Mouse (Mus musculus): ENCODE results near the gene C9orf72. TPM values are rescaled to one million over a fixed set of nuclear protein-coding genes. Genes with fewer than 3 reads are reported as not detected.

C9orf72 gene
- polyA plus RNA-seq, 1 experiment from 2014 or later, result 2.7 TPM

GRCm38 (mm10) chr4:35223376-35223988 lies 2.5 kb downstream of the C9orf72 start:
- no peak for DNase-seq
- Histone ChIP-seq H3K9ac (no peak overlapping the region), H3K4me3 (replicated peaks) (no peak overlapping the region), H3K27me3 (no peaks in the 10 kb centered on the region), H3K9me3 (replicated peaks) (no peaks in the 10 kb centered on the region), H3K36me3 (no peaks in the 10 kb centered on the region), H3K27ac (no peak overlapping the region), H3K4me2 (no peak overlapping the region), H3K4me1 (replicated peaks) (peaks cover 44% of the 10 kb centered on the region)
- 65% methylated on average over 5 of the region's 5 CpGs for WGBS (ENCODE audit: insufficient replicate concordance)
- ATAC-seq (ENCODE audit: low read depth), result no peak

DNA sequence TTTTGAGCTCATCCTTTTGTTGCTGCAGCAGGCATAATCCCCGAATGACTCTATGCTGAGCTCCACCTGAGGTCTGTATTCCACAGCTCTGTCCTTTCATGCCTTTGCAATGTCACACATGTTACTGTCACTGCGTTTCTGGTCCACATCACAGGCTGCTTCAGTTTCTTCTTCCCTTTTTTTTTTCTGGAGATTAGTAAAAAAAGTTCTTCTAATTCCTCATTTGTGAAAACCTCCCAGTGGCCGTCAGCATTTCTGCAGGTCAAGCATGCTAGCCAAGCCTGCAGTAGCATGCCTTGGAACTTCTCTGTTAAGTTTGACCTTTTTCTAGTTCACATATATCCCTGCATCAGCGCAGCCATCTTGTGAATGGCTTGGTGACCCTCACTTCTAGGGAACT lies 4.1 kb downstream of the C9orf72 start:
- Histone ChIP-seq H3K4me1 (replicated peaks) (peaks cover 41% of the 10 kb centered on the region), H3K9me3 (replicated peaks) (no peaks in the 10 kb centered on the region), H3K4me2 (no peak overlapping the region), H3K36me3 (peaks cover 4% of the 10 kb centered on the region; the same call in 1 of the 2 replicates), H3K27me3 (no peaks in the 10 kb centered on the region), H3K9ac (no peak overlapping the region), H3K4me3 (replicated peaks) (no peak overlapping the region), H3K27ac (no peak overlapping the region)
- 36% methylated on average over 4 of the region's 4 CpGs for WGBS (ENCODE audit: insufficient replicate concordance)
- ATAC-seq (ENCODE audit: low read depth) (no peak), DNase-seq (no peak)

DNA sequence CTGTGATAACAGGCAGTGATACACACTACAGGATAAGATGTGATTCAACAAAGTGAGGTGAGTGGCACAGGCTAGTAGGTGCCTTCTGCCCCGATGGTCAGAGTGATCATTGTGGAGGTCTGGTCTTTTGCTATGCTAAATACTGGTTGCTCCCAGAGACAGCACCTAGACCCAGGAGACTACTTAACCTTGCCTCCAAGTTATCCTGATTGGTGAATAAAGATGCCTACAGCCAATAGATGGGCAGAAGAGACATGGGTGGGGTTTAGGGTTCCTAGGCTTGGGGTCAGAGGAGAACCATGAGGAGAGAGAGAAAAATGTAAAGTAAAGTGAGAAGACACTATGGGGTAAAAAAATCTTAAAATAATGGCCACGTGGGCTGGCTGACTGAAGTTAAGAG lies 4.8 kb downstream of the C9orf72 start:
- no peak overlapping the region for H3K9ac ChIP-seq
- H3K4me2 ChIP-seq, result no peak overlapping the region
- no peak overlapping the region for H3K4me3 ChIP-seq (replicated peaks)
- DNase-seq (no peak), ATAC-seq (ENCODE audit: low read depth) (no peak)
- H3K36me3 ChIP-seq, result peaks cover 5% of the 10 kb centered on the region
- H3K9me3 ChIP-seq (replicated peaks), result no peaks in the 10 kb centered on the region
- WGBS (ENCODE audit: insufficient replicate concordance), result 57% methylated on average over 2 of the region's 2 CpGs
- H3K4me1 ChIP-seq (replicated peaks), result peaks cover 40% of the 10 kb centered on the region
- H3K27me3 ChIP-seq, result no peaks in the 10 kb centered on the region
- H3K27ac ChIP-seq, result no peak overlapping the region

DNA sequence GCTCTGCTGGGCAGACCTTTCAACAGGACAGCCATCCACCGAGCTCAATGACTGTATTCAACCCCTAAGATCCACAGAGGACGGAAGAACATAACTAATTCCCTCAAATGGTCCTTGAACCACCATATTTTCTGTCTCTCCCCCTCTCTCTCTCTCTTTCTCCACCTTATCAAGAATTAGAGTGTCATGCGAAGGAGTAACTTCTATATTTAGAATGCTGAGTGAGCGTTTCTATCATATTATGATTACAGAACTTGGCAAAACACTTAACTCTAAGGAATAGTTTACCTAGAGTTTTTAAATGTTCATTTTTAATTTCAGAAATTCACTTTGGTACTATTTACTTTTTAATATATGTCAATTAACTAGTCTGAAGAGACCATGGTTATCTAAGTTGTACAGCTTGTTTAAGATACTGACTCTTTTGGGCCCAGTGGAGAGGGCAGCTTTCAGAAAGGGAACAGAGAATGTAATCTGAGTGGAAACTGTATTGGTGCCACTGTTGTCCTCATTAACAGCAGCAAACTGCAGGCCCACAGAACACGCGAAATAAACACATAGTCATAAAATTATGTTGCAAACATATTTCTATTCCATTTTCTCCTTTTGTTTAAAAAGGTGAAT lies 5.8 kb downstream of the C9orf72 start:
- Histone ChIP-seq H3K27me3 (no peaks in the 10 kb centered on the region), H3K36me3 (peaks cover 11% of the 10 kb centered on the region), H3K4me3 (replicated peaks) (no peak overlapping the region), H3K4me2 (no peak overlapping the region), H3K27ac (no peak overlapping the region), H3K9me3 (replicated peaks) (no peaks in the 10 kb centered on the region), H3K9ac (no peak overlapping the region), H3K4me1 (replicated peaks) (peaks cover 36% of the 10 kb centered on the region)
- no peak for DNase-seq
- WGBS (ENCODE audit: insufficient replicate concordance), result 44% methylated on average over 6 of the region's 6 CpGs
- peak; percentile 60; the same call in 1 of the 2 replicates for ATAC-seq (ENCODE audit: low read depth)

DNA sequence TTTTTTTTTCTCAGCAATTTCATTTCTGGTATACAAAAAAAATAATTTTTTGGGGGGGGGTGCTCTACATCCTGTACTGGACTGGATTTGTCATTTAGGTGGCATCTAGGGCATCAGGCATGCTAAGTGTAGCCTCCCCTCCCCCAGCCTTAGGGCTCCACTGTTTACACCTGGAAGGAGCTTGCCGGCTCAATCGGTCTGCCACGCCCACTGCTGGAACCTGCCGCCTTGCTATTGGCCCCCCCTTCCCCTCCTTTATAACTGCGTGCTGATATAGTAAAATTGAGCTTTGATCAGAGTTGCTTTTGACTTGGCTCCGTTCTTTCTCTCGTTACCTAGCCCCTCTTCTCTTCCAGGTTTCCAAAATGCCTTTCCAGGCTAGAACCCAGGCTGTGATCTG lies 21.3 kb downstream of the C9orf72 start:
- Histone ChIP-seq H3K9ac (no peak overlapping the region), H3K36me3 (peaks cover 3% of the 10 kb centered on the region; the same call in 1 of the 2 replicates), H3K4me3 (replicated peaks) (no peak overlapping the region), H3K4me1 (replicated peaks) (no peaks in the 10 kb centered on the region), H3K9me3 (replicated peaks) (no peaks in the 10 kb centered on the region), H3K27ac (no peak overlapping the region), H3K27me3 (no peaks in the 10 kb centered on the region), H3K4me2 (no peak overlapping the region)
- DNase-seq (no peak), ATAC-seq (ENCODE audit: low read depth) (no peak)
- 56% methylated on average over 7 of the region's 7 CpGs for WGBS (ENCODE audit: insufficient replicate concordance)

- H3K9me3 ChIP-seq (replicated peaks), result no peaks in the 10 kb centered on the region
- DNase-seq (no peak), ATAC-seq (ENCODE audit: low read depth) (no peak)
- no peaks in the 10 kb centered on the region for H3K4me1 ChIP-seq (replicated peaks)
- no peak overlapping the region for H3K4me3 ChIP-seq (replicated peaks)
- no peak overlapping the region for H3K27ac ChIP-seq
- no peak overlapping the region for H3K4me2 ChIP-seq
- H3K36me3 ChIP-seq, result peaks cover 3% of the 10 kb centered on the region; the same call in 1 of the 2 replicates
- no peak overlapping the region for H3K9ac ChIP-seq
- whole genome bisulfite sequencing (ENCODE audit: insufficient replicate concordance), result 84% methylated on average over 2 of the region's 2 CpGs
- no peaks in the 10 kb centered on the region for H3K27me3 ChIP-seq
These were observed 22.3 kb downstream of the C9orf72 start for GRCm38 (mm10) chr4:35203724-35204123.

GRCm38 (mm10) chr4:35201700-35202099 lies 24.3 kb downstream of the C9orf72 start:
- ATAC-seq (ENCODE audit: low read depth), result peak; percentile 69
- no peak for DNase-seq
- no peak overlapping the region for H3K9ac ChIP-seq
- no peak overlapping the region for H3K4me3 ChIP-seq (replicated peaks)
- H3K4me1 ChIP-seq (replicated peaks), result no peaks in the 10 kb centered on the region
- no peak overlapping the region for H3K27ac ChIP-seq
- 25% methylated on average over 5 of the region's 5 CpGs for WGBS (ENCODE audit: insufficient replicate concordance)
- peaks cover 3% of the 10 kb centered on the region; the same call in 1 of the 2 replicates for H3K36me3 ChIP-seq
- no peaks in the 10 kb centered on the region for H3K27me3 ChIP-seq
- no peak overlapping the region for H3K4me2 ChIP-seq
- H3K9me3 ChIP-seq (replicated peaks), result no peaks in the 10 kb centered on the region

DNA sequence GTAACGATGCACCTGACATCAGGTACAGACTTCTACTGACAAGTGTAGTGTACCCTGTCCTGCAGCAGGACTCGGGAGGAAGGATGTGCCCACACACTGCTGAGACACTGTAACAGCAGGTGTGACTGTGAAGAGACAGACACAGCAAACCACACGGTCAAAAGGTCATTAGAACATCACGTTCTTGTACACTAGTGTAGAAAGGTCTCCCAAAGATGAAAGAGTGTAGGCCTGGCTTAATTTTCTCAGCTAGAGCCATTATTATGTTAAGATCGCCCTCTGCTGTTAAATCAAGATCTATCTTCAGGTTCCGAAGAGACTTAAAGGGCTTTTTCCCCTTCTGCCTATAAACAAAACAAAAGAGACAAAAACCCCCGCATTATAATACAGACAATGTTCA lies 33.2 kb downstream of the C9orf72 start:
- H3K4me2 ChIP-seq, result no peak overlapping the region
- H3K36me3 ChIP-seq, result no peaks in the 10 kb centered on the region
- WGBS (ENCODE audit: insufficient replicate concordance), result 51% methylated on average over 7 of the region's 7 CpGs
- no peaks in the 10 kb centered on the region for H3K9me3 ChIP-seq (replicated peaks)
- no peak overlapping the region for H3K4me3 ChIP-seq (replicated peaks)
- peaks cover 16% of the 10 kb centered on the region for H3K4me1 ChIP-seq (replicated peaks)
- H3K9ac ChIP-seq, result no peak overlapping the region
- ATAC-seq (ENCODE audit: low read depth), result no peak
- DNase-seq, result no peak
- no peaks in the 10 kb centered on the region for H3K27me3 ChIP-seq
- H3K27ac ChIP-seq, result no peak overlapping the region

GRCm38 (mm10) chr4:35189794-35190193 lies 36.2 kb downstream of the C9orf72 start:
- WGBS (ENCODE audit: insufficient replicate concordance), result 69% methylated on average over 5 of the region's 5 CpGs
- DNase-seq, result no peak
- no peaks in the 10 kb centered on the region for H3K36me3 ChIP-seq

DNA sequence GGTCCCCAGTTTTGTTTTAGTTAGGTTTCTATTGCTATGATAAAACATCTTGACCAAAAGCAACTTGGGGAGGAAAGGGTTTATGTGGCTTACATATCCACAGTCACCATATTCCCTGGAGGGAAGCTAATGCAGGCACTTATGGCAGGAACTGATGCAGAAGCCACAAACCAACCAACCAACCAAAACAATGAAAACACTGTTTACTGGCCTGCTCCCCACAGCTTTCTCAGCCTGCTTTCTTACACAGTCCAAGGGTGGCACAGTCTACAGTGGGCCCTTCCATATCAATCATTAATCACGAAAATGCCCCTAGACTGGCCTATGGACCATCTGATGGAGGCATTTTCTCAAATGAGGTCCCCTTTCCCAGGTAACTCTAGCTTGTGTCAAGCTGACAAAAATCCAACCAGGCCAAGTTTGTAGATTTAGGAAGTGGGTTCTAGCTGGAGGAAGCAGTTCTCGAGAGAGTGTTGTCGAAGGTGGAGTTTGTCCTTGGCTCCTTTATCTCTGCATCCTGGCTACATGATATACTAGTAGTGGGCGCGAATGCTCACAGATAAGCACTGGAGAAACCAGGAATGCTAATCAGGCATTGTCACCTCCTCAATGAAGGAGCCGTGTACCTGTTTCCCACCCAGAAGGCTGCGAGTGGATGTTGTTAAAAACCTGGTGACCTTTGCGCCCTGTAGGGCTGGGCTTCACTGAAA lies 38.2 kb downstream of the C9orf72 start:
- H3K4me2 ChIP-seq, result no peak overlapping the region
- no peak overlapping the region for H3K27ac ChIP-seq
- no peak overlapping the region for H3K4me3 ChIP-seq (replicated peaks)
- no peaks in the 10 kb centered on the region for H3K9me3 ChIP-seq (replicated peaks)
- 43% methylated on average over 8 of the region's 8 CpGs for WGBS (ENCODE audit: insufficient replicate concordance)
- H3K9ac ChIP-seq, result no peak overlapping the region
- DNase-seq, result no peak
- peaks cover 19% of the 10 kb centered on the region for H3K4me1 ChIP-seq (replicated peaks)
- H3K36me3 ChIP-seq, result no peaks in the 10 kb centered on the region
- H3K27me3 ChIP-seq, result no peaks in the 10 kb centered on the region
- ATAC-seq (ENCODE audit: low read depth), result peak; percentile 65

More at GRCm38 (mm10) chr4:35189794-35190193, 36.2 kb downstream of the C9orf72 start:
- H3K4me1 ChIP-seq (replicated peaks), result peaks cover 19% of the 10 kb centered on the region
- H3K27me3 ChIP-seq, result no peaks in the 10 kb centered on the region
- H3K4me3 ChIP-seq (replicated peaks), result no peak overlapping the region
- H3K9ac ChIP-seq, result no peak overlapping the region
- H3K9me3 ChIP-seq (replicated peaks), result no peaks in the 10 kb centered on the region
- no peak overlapping the region for H3K4me2 ChIP-seq
- ATAC-seq (ENCODE audit: low read depth), result no peak
- H3K27ac ChIP-seq, result no peak overlapping the region

GRCm38 (mm10) chr4:35177926-35178645 lies 47.9 kb downstream of the C9orf72 start:
- H3K27me3 ChIP-seq, result no peaks in the 10 kb centered on the region
- ATAC-seq (ENCODE audit: low read depth), result no peak

More at GRCm38 (mm10) chr4:35177926-35178645, 47.9 kb downstream of the C9orf72 start:
- Histone ChIP-seq H3K9me3 (replicated peaks) (no peaks in the 10 kb centered on the region), H3K27ac (no peak overlapping the region), H3K9ac (no peak overlapping the region), H3K4me2 (no peak overlapping the region), H3K4me3 (replicated peaks) (no peak overlapping the region), H3K4me1 (replicated peaks) (peaks cover 11% of the 10 kb centered on the region), H3K36me3 (no peaks in the 10 kb centered on the region)
- WGBS (ENCODE audit: insufficient replicate concordance), result 68% methylated on average over 12 of the region's 12 CpGs
- DNase-seq, result no peak
